Mouse (Mus musculus): ENCODE data around the gene Scgb1b24.

The Scgb1b24 gene

DNA sequence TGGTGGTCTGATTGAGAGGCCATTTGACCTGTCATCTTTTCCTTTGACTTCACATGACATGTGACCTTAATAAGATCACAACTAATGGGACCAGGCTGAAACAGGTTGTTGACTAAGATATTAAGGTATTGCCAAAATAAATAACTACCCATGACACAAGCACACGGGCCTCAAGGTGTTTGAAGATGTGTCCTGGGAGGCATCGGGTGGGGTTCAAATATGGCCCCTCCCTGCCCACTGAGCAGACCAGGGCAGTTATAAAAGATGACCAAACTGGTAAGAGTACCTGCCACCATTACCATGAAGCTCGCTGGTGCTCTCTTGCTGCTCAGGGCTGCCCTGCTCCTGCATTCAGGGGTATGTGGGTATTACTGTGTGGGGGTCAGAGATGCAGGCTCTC, at the start of gene Scgb1b24:
Gene Scgb1b24, plus strand, starts transcription at position 301 of the 400 bp plus-strand sequence.
- TF ChIP-seq CTCF (conservative IDR thresholded peaks at IDR 0.05; ENCODE audit: low read length) (no peak), NANOG (IDR thresholded peaks at IDR 0.05; ENCODE audit: borderline replicate concordance, low read length) (no peak), POU5F1 (IDR thresholded peaks at IDR 0.05; ENCODE audit: borderline replicate concordance, low read length) (no peak)
- peaks cover 21% of the 10 kb centered on the region for H3K9me3 ChIP-seq (ENCODE audit: low read length)
- no peak within 1 kb of the TSS for H3K4me3 ChIP-seq (replicated peaks; ENCODE audit: low read length)
- H3K27me3 ChIP-seq (ENCODE audit: insufficient read depth, low read length) = no peaks in the 10 kb centered on the region
- no peaks in the 10 kb centered on the region for H3K4me1 ChIP-seq (replicated peaks; ENCODE audit: low read depth, low read length)
- H3K36me3 ChIP-seq (ENCODE audit: insufficient read depth, low read length) = no peaks in the 10 kb centered on the region

DNA sequence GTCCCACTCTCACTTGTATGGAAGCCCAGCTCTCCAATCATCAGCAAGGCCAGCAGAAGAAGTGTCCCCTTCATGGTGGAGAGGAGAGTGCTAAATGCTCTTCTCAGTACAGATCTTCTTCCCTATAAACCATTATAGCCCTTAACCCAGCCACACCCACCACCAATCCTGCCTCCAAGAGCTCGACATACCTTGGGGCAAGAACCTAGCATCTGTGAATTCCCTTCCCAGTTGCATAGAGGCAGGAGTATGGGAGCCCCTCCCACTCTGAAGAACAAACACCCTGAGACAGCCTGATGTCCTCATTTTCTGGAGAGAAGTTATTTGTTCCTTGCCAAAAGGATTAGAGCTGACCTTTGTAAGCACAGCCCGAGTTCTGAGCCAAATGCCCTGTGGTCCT, 4.4 kb upstream of the Scgb1b24 start, which contains the start of gene Scgb2b24:
Gene Scgb2b24, minus strand, starts transcription at position 101 of the 400 bp plus-strand sequence.
- H3K27me3 ChIP-seq (ENCODE audit: insufficient read depth, low read length) = no peaks in the 10 kb centered on the region

More for the DNA sequence above, 4.4 kb upstream of the Scgb1b24 start, which contains the start of gene Scgb2b24:
- no peaks in the 10 kb centered on the region for H3K4me1 ChIP-seq (replicated peaks; ENCODE audit: low read depth, low read length)
- TF ChIP-seq NANOG (IDR thresholded peaks at IDR 0.05; ENCODE audit: borderline replicate concordance, low read length) (no peak), POU5F1 (IDR thresholded peaks at IDR 0.05; ENCODE audit: borderline replicate concordance, low read length) (no peak), CTCF (conservative IDR thresholded peaks at IDR 0.05; ENCODE audit: low read length) (no peak)
- H3K9me3 ChIP-seq (ENCODE audit: low read length) = peaks cover 39% of the 10 kb centered on the region
- no peak within 1 kb of the TSS for H3K4me3 ChIP-seq (replicated peaks; ENCODE audit: low read length)
- no peaks in the 10 kb centered on the region for H3K36me3 ChIP-seq (ENCODE audit: insufficient read depth, low read length)
